Mouse (Mus musculus): ENCODE measurements at regions not wholly inside any gene's neighbourhood (a gene's known extent, or its start where the extent isn't known, plus 50 kb on each side); places are given as distances from the start of the nearest gene placed in this dataset.
A peak's percentile ranks its signal among the peaks of the same experiment; 100 is the strongest.

DNA sequence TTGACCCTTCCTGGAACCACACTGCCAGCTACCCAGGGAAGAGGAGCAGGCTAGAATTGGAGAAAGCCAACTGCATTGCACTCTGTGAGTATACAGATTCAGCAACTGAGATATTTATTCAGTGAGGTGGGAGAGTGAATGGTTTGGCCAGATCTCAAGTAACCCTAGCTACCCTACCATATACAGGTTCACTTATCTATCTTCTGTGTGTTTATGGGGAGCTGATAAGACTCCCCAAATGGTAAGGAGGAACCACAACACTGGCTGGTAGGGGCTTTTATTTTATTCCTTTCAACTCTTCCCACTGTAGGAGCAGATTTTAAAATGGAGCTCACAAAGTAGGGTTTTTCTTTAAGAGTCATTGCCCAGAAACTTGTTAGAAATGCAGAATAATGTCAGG, 62.9 kb downstream of the Arrdc3 start:
- no peaks in the 10 kb centered on the region for H3K9me3 ChIP-seq (ENCODE audit: low read length)

DNA sequence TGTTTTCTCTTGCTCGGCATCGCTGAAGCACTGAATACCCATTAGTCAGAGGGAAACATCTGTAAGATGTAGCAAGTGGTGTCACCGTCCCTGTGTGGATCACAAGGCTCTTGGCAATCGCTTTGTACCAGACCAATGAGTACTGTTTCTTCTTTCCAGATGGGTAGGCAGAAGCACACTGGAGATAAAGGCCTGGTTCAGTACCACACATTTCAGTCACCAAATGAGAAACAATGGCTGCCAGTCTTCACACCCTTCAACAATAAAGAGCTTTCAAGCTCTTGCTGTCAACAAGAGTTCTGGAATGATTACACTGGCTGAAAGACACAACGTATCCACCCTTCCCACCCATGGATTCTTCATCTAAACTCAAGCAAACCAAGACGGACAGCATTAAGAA, 64.5 kb downstream of the Arrdc3 start:
- 0 out of 2 replicates have a peak, but pooled peaks cover 2% of the 10 kb centered on the region for H3K4me1 ChIP-seq (ENCODE audit: insufficient read depth, low read length)
- no peak overlapping the region for H3K4me2 ChIP-seq (replicated peaks; ENCODE audit: low read depth, low read length)
- no peak overlapping the region for H3K9ac ChIP-seq (replicated peaks; ENCODE audit: low read length)
- H3K36me3 ChIP-seq (ENCODE audit: insufficient read depth, low read length), result no peaks in the 10 kb centered on the region
- no peak overlapping the region for H3K27ac ChIP-seq (ENCODE audit: low read length)
- WGBS, result 86% methylated on average over 6 of the region's 6 CpGs
- ATAC-seq (ENCODE audit: low FRiP score, low TSS enrichment), result no peak
- no peaks in the 10 kb centered on the region for H3K9me3 ChIP-seq (ENCODE audit: low read length)
- no peaks in the 10 kb centered on the region for H3K27me3 ChIP-seq (ENCODE audit: insufficient read depth, low read length)
- H3K4me3 ChIP-seq (ENCODE audit: low read length), result no peak overlapping the region

More for the DNA sequence above, 62.9 kb downstream of the Arrdc3 start:
- no peak for ATAC-seq (ENCODE audit: low FRiP score, low TSS enrichment)
- Histone ChIP-seq H3K27me3 (ENCODE audit: insufficient read depth, low read length) (no peaks in the 10 kb centered on the region), H3K9ac (replicated peaks; ENCODE audit: low read length) (no peak overlapping the region), H3K4me1 (ENCODE audit: insufficient read depth, low read length) (peaks cover 7% of the 10 kb centered on the region), H3K4me2 (replicated peaks; ENCODE audit: low read depth, low read length) (no peak overlapping the region), H3K27ac (ENCODE audit: low read length) (no peak overlapping the region), H3K36me3 (ENCODE audit: insufficient read depth, low read length) (no peaks in the 10 kb centered on the region), H3K4me3 (ENCODE audit: low read length) (no peak overlapping the region)

GRCm38 (mm10) chr13:80949133-80949697, 66.0 kb downstream of the Arrdc3 start:
- H3K27me3 ChIP-seq (ENCODE audit: insufficient read depth, low read length), result no peaks in the 10 kb centered on the region
- H3K36me3 ChIP-seq (ENCODE audit: insufficient read depth, low read length), result no peaks in the 10 kb centered on the region
- H3K27ac ChIP-seq (ENCODE audit: low read length), result no peak overlapping the region
- no peaks in the 10 kb centered on the region for H3K9me3 ChIP-seq (ENCODE audit: low read length)
- H3K4me3 ChIP-seq (ENCODE audit: low read length), result no peak overlapping the region
- 41% methylated on average over 6 of the region's 6 CpGs for WGBS
- no peak overlapping the region for H3K4me2 ChIP-seq (replicated peaks; ENCODE audit: low read depth, low read length)
- H3K4me1 ChIP-seq (ENCODE audit: insufficient read depth, low read length), result 0 out of 2 replicates have a peak, but pooled peaks cover 2% of the 10 kb centered on the region
- ATAC-seq (ENCODE audit: low FRiP score, low TSS enrichment), result 0 out of 2 replicates have a peak, but pooled peaks have one; percentile 39
- no peak overlapping the region for H3K9ac ChIP-seq (replicated peaks; ENCODE audit: low read length)

DNA sequence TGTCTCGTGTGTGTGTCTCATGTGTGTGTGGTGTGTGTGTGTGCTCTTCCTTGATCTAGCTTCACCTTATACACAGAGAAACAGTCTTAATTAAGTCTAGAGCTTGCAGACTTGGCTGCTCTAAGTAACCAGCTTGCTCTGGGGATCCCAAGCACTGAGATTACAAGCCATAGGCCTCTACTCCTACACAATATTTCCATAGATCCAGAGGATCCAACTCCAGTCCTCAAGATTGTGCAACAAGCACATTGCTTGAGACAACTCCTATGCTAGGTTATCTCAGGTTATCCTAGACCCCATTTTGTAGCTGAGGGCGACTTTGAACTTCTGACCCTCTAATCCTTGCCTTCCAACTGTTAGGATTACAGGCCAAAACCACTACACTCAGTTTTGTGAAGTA, 67.1 kb downstream of the Arrdc3 start:
- WGBS, result 91% methylated on average over 2 of the region's 2 CpGs
- no peak for ATAC-seq (ENCODE audit: low FRiP score, low TSS enrichment)
- H3K36me3 ChIP-seq (ENCODE audit: insufficient read depth, low read length), result no peaks in the 10 kb centered on the region
- H3K4me3 ChIP-seq (ENCODE audit: low read length), result no peak overlapping the region
- H3K9me3 ChIP-seq (ENCODE audit: low read length), result no peaks in the 10 kb centered on the region
- H3K9ac ChIP-seq (replicated peaks; ENCODE audit: low read length), result no peak overlapping the region
- no peak overlapping the region for H3K4me2 ChIP-seq (replicated peaks; ENCODE audit: low read depth, low read length)
- 0 out of 2 replicates have a peak, but pooled peaks cover 2% of the 10 kb centered on the region for H3K4me1 ChIP-seq (ENCODE audit: insufficient read depth, low read length)
- H3K27ac ChIP-seq (ENCODE audit: low read length), result no peak overlapping the region
- no peaks in the 10 kb centered on the region for H3K27me3 ChIP-seq (ENCODE audit: insufficient read depth, low read length)

DNA sequence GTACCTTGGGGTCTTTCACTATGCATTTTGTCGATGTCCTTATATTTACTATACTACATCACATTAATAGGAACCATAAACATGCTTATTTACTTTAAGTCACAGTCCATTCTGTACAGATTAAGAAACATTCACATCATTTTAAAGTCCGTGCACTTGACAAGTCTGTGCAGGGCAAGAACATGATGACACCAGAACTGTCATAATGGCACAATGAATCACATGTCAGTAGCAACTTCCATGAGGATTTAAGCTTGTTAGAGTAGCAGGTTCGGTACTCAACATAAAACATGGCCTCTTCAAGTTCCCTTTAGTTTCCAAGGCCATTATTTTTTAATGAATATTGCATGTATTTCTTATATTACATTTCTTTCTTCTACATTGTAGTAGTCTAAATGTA, 67.6 kb downstream of the Arrdc3 start:
- ATAC-seq (ENCODE audit: low FRiP score, low TSS enrichment), result no peak
- 86% methylated on average over 3 of the region's 3 CpGs for WGBS
- Histone ChIP-seq H3K4me1 (ENCODE audit: insufficient read depth, low read length) (0 out of 2 replicates have a peak, but pooled peaks cover 2% of the 10 kb centered on the region), H3K36me3 (ENCODE audit: insufficient read depth, low read length) (no peaks in the 10 kb centered on the region), H3K9me3 (ENCODE audit: low read length) (no peaks in the 10 kb centered on the region), H3K4me2 (replicated peaks; ENCODE audit: low read depth, low read length) (no peak overlapping the region), H3K9ac (replicated peaks; ENCODE audit: low read length) (no peak overlapping the region), H3K27me3 (ENCODE audit: insufficient read depth, low read length) (no peaks in the 10 kb centered on the region), H3K27ac (ENCODE audit: low read length) (no peak overlapping the region), H3K4me3 (ENCODE audit: low read length) (no peak overlapping the region)

DNA sequence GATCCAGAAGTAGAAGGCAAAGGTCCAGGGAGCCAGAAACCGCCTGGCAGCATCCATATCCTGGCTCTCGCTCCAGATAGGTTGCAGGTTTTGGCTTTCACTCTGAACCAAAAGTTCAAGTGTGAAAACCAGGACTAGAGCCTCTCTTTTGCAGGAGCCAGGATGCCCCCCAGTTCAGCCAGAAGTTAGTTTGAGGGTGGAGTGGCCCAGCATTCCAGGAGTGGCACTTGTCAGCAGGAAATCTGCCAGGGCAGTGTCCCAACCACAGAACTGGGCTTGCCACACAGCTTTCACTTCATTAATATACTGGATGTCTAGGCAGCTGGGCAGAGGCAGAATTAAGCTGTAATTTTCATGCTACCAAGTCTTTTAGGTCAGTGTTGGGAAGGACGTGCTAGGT, 68.1 kb downstream of the Arrdc3 start:
- Histone ChIP-seq H3K4me3 (ENCODE audit: low read length) (no peak overlapping the region), H3K9me3 (ENCODE audit: low read length) (no peaks in the 10 kb centered on the region), H3K9ac (replicated peaks; ENCODE audit: low read length) (no peak overlapping the region), H3K4me1 (ENCODE audit: insufficient read depth, low read length) (0 out of 2 replicates have a peak, but pooled peaks cover 2% of the 10 kb centered on the region), H3K4me2 (replicated peaks; ENCODE audit: low read depth, low read length) (no peak overlapping the region), H3K36me3 (ENCODE audit: insufficient read depth, low read length) (no peaks in the 10 kb centered on the region), H3K27ac (ENCODE audit: low read length) (no peak overlapping the region), H3K27me3 (ENCODE audit: insufficient read depth, low read length) (no peaks in the 10 kb centered on the region)
- no peak for ATAC-seq (ENCODE audit: low FRiP score, low TSS enrichment)
- WGBS, result 86% methylated on average over 3 of the region's 3 CpGs

- Histone ChIP-seq H3K4me2 (replicated peaks; ENCODE audit: low read depth, low read length) (no peak overlapping the region), H3K36me3 (ENCODE audit: insufficient read depth, low read length) (no peaks in the 10 kb centered on the region), H3K9ac (replicated peaks; ENCODE audit: low read length) (no peak overlapping the region), H3K4me3 (ENCODE audit: low read length) (no peak overlapping the region), H3K27me3 (ENCODE audit: insufficient read depth, low read length) (no peaks in the 10 kb centered on the region), H3K4me1 (ENCODE audit: insufficient read depth, low read length) (0 out of 2 replicates have a peak, but pooled peaks cover 2% of the 10 kb centered on the region), H3K27ac (ENCODE audit: low read length) (no peak overlapping the region), H3K9me3 (ENCODE audit: low read length) (no peaks in the 10 kb centered on the region)
- ATAC-seq (ENCODE audit: low FRiP score, low TSS enrichment), result no peak
- 95% methylated on average over 4 of the region's 4 CpGs for WGBS
Observed at GRCm38 (mm10) chr13:80952851-80953250, 69.7 kb downstream of the Arrdc3 start.

- H3K27ac ChIP-seq (ENCODE audit: low read length), result no peak overlapping the region
- H3K4me3 ChIP-seq (ENCODE audit: low read length), result no peak overlapping the region
- 51% methylated on average over 6 of the region's 6 CpGs for WGBS
- no peak overlapping the region for H3K9ac ChIP-seq (replicated peaks; ENCODE audit: low read length)
- H3K36me3 ChIP-seq (ENCODE audit: insufficient read depth, low read length), result no peaks in the 10 kb centered on the region
- H3K9me3 ChIP-seq (ENCODE audit: low read length), result no peaks in the 10 kb centered on the region
- no peak for ATAC-seq (ENCODE audit: low FRiP score, low TSS enrichment)
- H3K4me2 ChIP-seq (replicated peaks; ENCODE audit: low read depth, low read length), result no peak overlapping the region
- no peaks in the 10 kb centered on the region for H3K27me3 ChIP-seq (ENCODE audit: insufficient read depth, low read length)
- H3K4me1 ChIP-seq (ENCODE audit: insufficient read depth, low read length), result 0 out of 2 replicates have a peak, but pooled peaks cover 2% of the 10 kb centered on the region
Observed at GRCm38 (mm10) chr13:80954059-80954645, 71.0 kb downstream of the Arrdc3 start.

GRCm38 (mm10) chr13:80956966-80957365, 73.8 kb downstream of the Arrdc3 start:
- Histone ChIP-seq H3K27ac (ENCODE audit: low read length) (no peak overlapping the region), H3K9ac (replicated peaks; ENCODE audit: low read length) (no peak overlapping the region), H3K4me3 (ENCODE audit: low read length) (no peak overlapping the region), H3K4me2 (replicated peaks; ENCODE audit: low read depth, low read length) (no peak overlapping the region), H3K9me3 (ENCODE audit: low read length) (no peaks in the 10 kb centered on the region), H3K36me3 (ENCODE audit: insufficient read depth, low read length) (no peaks in the 10 kb centered on the region), H3K27me3 (ENCODE audit: insufficient read depth, low read length) (no peaks in the 10 kb centered on the region), H3K4me1 (ENCODE audit: insufficient read depth, low read length) (no peaks in the 10 kb centered on the region)
- 67% methylated on average over 1 of the region's 1 CpGs for WGBS
- ATAC-seq (ENCODE audit: low FRiP score, low TSS enrichment), result no peak

GRCm38 (mm10) chr13:80957419-80958139, 74.4 kb downstream of the Arrdc3 start:
- peaks cover 4% of the 10 kb centered on the region; the same call in 1 of the 2 replicates for H3K4me1 ChIP-seq (ENCODE audit: insufficient read depth, low read length)
- ATAC-seq (ENCODE audit: low FRiP score, low TSS enrichment), result no peak
- no peak overlapping the region for H3K4me3 ChIP-seq (ENCODE audit: low read length)
- H3K9me3 ChIP-seq (ENCODE audit: low read length), result no peaks in the 10 kb centered on the region
- no peaks in the 10 kb centered on the region for H3K27me3 ChIP-seq (ENCODE audit: insufficient read depth, low read length)
- 91% methylated on average over 6 of the region's 6 CpGs for WGBS
- no peak overlapping the region for H3K9ac ChIP-seq (replicated peaks; ENCODE audit: low read length)
- no peak overlapping the region for H3K27ac ChIP-seq (ENCODE audit: low read length)
- no peak overlapping the region for H3K4me2 ChIP-seq (replicated peaks; ENCODE audit: low read depth, low read length)
- no peaks in the 10 kb centered on the region for H3K36me3 ChIP-seq (ENCODE audit: insufficient read depth, low read length)

Data from kidney, embryonic 16.5 days (tissue).